Mouse (Mus musculus) embryonic fibroblast, embryonic 13.5 days (primary cell): ENCODE measurements around the gene Fbxo17.

Experiments used
- CTCF ChIP-seq: IDR thresholded peaks from 2 replicates; pipeline ENCODE4 v1.5.1; 2011; ENCODE audit warnings: mild to moderate bottlenecking, control low read depth, low read length, moderate library complexity, borderline replicate concordance; ENCODE audit not compliant: insufficient read depth
- POLR2A ChIP-seq: IDR thresholded peaks from 2 replicates; pipeline ENCODE4 v1.6.1; 2011; ENCODE audit warnings: low read depth, mild to moderate bottlenecking, control low read depth, low read length, moderate library complexity

DNA sequence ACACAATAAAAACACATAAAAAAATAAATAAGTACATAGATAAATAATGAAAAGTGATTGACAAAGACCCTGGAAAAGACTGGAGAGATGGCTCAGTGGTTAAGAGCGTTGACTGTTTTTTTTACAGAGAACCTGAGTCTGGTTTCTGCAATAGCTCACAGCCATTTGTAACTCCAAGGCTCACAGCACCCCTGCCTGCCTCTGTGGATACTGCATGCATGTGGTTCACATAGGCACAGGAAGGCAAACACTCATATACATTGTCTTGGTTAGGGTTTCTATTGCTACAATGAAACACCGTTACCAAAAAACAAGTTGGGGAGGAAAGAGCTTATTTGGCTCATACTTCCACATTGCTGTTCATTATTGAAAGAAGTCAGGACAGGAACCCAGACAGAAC lies 1.0 kb upstream of the Fbxo17 start:
- TF ChIP-seq POLR2A (no peak), CTCF (no peak; the same call in 1 of the 2 replicates)
